Mouse (Mus musculus) ES-Bruce4 (cell line): ENCODE measurements at regions not wholly inside any gene's neighbourhood (a gene's known extent, or its start where the extent isn't known, plus 50 kb on each side); places are given as distances from the start of the nearest gene placed in this dataset.
"Not testable (repeated sequence)": the region's sequence is repeated elsewhere in the genome, so short reads cannot be mapped to it uniquely, and the experiment has no call there.

Experiments used
- H3K27ac ChIP-seq: 2 replicates; pipeline ENCODE4 v1.5.1; 2012; ENCODE audit warnings: low read length, inconsistent platforms; ENCODE audit not compliant: insufficient read depth
- H3K27me3 ChIP-seq: 2 replicates; pipeline ENCODE4 v1.6.1; 2012; ENCODE audit warnings: mild to moderate bottlenecking, low read length, inconsistent platforms; ENCODE audit not compliant: control insufficient read depth, poor library complexity, insufficient read depth, severe bottlenecking
- H3K36me3 ChIP-seq: 2 replicates; pipeline ENCODE4 v1.6.1; 2012; ENCODE audit warnings: inconsistent platforms, mild to moderate bottlenecking, low read length, moderate library complexity; ENCODE audit not compliant: control insufficient read depth, poor library complexity, insufficient read depth, severe bottlenecking
- H3K4me1 ChIP-seq: one replicate; pipeline ENCODE4 v1.8.1; 2011; ENCODE audit warnings: low read length; ENCODE audit not compliant: control insufficient read depth, insufficient read depth
- H3K4me3 ChIP-seq: 2 replicates; pipeline ENCODE4 v1.5.1; 2011; ENCODE audit warnings: low read depth, mild to moderate bottlenecking, low read length
- H3K9ac ChIP-seq: 2 replicates; pipeline ENCODE4 v1.6.1; 2012; ENCODE audit warnings: low read depth, mild to moderate bottlenecking, inconsistent platforms; ENCODE audit not compliant: poor library complexity, severe bottlenecking
- H3K9me3 ChIP-seq: replicated peaks from 2 replicates; pipeline ENCODE4 v1.6.1; 2012; ENCODE audit warnings: mild to moderate bottlenecking, low read length, inconsistent platforms; ENCODE audit not compliant: control insufficient read depth, poor library complexity, insufficient read depth, severe bottlenecking
- EP300 ChIP-seq: IDR thresholded peaks from 2 replicates; pipeline ENCODE4 v1.6.1; 2011; ENCODE audit warnings: low read depth, low read length; ENCODE audit not compliant: insufficient read depth

- H3K4me1 ChIP-seq, H3K9ac ChIP-seq, H3K27me3 ChIP-seq, H3K36me3 ChIP-seq, H3K4me3 ChIP-seq: not testable (repeated sequence)
- Histone ChIP-seq H3K27ac (peak overlapping the region; percentile 96), H3K9me3 (peaks cover 26% of the 10 kb centered on the region)
- TF ChIP-seq EP300, result peak; percentile 80
Measured at GRCm38 (mm10) chr13:61872083-61872482, 257.6 kb upstream of the Zfp808 start.
